Mouse (Mus musculus): ENCODE results near the gene Thra.

Thra gene
- long read RNA-seq, experiment 1, partial matches to known transcripts, result 4 of 6 reads
- long read RNA-seq, experiment 1, other reads (novel, unspliced or antisense), result 2 of 6 reads
- long read RNA-seq, experiment 2, partial matches to known transcripts, result 8 of 15 reads
- long read RNA-seq, experiment 2, other reads (novel, unspliced or antisense), result 7 of 15 reads

- intact Hi-C loops (cut with DNase I), result no loop called here
Observed at GRCm38 (mm10) chr11:98740393-98741050, at the start of gene Thra. Gene Thra (plus strand): TSS chr11:98740638.

GRCm38 (mm10) chr11:98693201-98693600, 47.2 kb upstream of the Thra start:
- intact Hi-C loops (cut with DNase I), result no loop called here

GRCm38 (mm10) chr11:98693746-98694145, 46.7 kb upstream of the Thra start:
- intact Hi-C loops (cut with DNase I), result no loop called here

GRCm38 (mm10) chr11:98694301-98694700, 46.1 kb upstream of the Thra start:
- intact Hi-C loops (cut with DNase I), result no loop called here

GRCm38 (mm10) chr11:98695408-98695807, 45.0 kb upstream of the Thra start:
- intact Hi-C loops (cut with DNase I), result no loop called here

GRCm38 (mm10) chr11:98696454-98697216, 43.8 kb upstream of the Thra start:
- intact Hi-C loops (cut with DNase I), result no loop called here

GRCm38 (mm10) chr11:98697225-98697624, 43.2 kb upstream of the Thra start:
- intact Hi-C loops (cut with DNase I), result no loop called here

GRCm38 (mm10) chr11:98698849-98699640, 41.4 kb upstream of the Thra start:
- intact Hi-C loops (cut with DNase I), result no loop called here

- intact Hi-C loops (cut with DNase I), result loop anchor here (5.0 kb wide), 3 partner anchors 87 to 207 kb away; partner anchors contain the start of gene Cdc6
Observed at GRCm38 (mm10) chr11:98699911-98700310, 40.5 kb upstream of the Thra start.

- intact Hi-C loops (cut with DNase I), result loop anchor here (5.0 kb wide), 3 partner anchors 86 to 206 kb away; partner anchors contain the start of gene Cdc6
Observed at GRCm38 (mm10) chr11:98701213-98701670, 39.2 kb upstream of the Thra start, which contains the start of gene Csf3. Gene Csf3 (plus strand): TSS chr11:98701263.

GRCm38 (mm10) chr11:98702323-98702722, 38.1 kb upstream of the Thra start:
- intact Hi-C loops (cut with DNase I), result loop anchor here (5.0 kb wide), 3 partner anchors 85 to 205 kb away; partner anchors contain the start of gene Cdc6

- intact Hi-C loops (cut with DNase I), result no loop called here
Observed at GRCm38 (mm10) chr11:98705021-98705420, 35.4 kb upstream of the Thra start.

- intact Hi-C loops (cut with DNase I), result no loop called here
Observed at GRCm38 (mm10) chr11:98707401-98708281, 32.8 kb upstream of the Thra start.

- intact Hi-C loops (cut with DNase I), result no loop called here
Observed at GRCm38 (mm10) chr11:98708282-98708956, 32.0 kb upstream of the Thra start.

GRCm38 (mm10) chr11:98709001-98709741, 31.3 kb upstream of the Thra start:
- intact Hi-C loops (cut with DNase I), result no loop called here

GRCm38 (mm10) chr11:98710416-98711045, 29.9 kb upstream of the Thra start:
- intact Hi-C loops (cut with DNase I), result loop anchor here (5.0 kb wide), 2 partner anchors 42 to 117 kb away; no protein-coding TSS in a partner anchor

- intact Hi-C loops (cut with DNase I), result loop anchor here (5.0 kb wide), 2 partner anchors 41 to 116 kb away; no protein-coding TSS in a partner anchor
Observed at GRCm38 (mm10) chr11:98711046-98711434, 29.4 kb upstream of the Thra start.

GRCm38 (mm10) chr11:98712009-98712408, 28.4 kb upstream of the Thra start:
- intact Hi-C loops (cut with DNase I), result loop anchor here (5.0 kb wide), 2 partner anchors 40 to 115 kb away; no protein-coding TSS in a partner anchor

All from adrenal gland (tissue).